Mouse (Mus musculus) lung, adult 2 months (tissue): ENCODE data around the gene Zfp90.

Experiments used
- CTCF ChIP-seq: fragments of 200-500 bp; IDR thresholded peaks from 2 replicates; pipeline ENCODE4 v1.5.1; 2011; ENCODE audit warnings: mild to moderate bottlenecking, low read length, control low read depth; ENCODE audit not compliant: insufficient read depth
- POLR2A ChIP-seq: fragments of 200-500 bp; IDR thresholded peaks from 2 replicates; pipeline ENCODE4 v1.6.1; 2011; ENCODE audit warnings: low read depth, mild to moderate bottlenecking, control low read depth, low read length, borderline replicate concordance; ENCODE audit errors: extremely low read depth

GRCm38 (mm10) chr8:106452701-106453481, 37.8 kb downstream of the Zfp90 start:
- no peak for TF ChIP-seq CTCF
- TF ChIP-seq POLR2A: no peak
